Mouse (Mus musculus) spleen, adult 10 weeks (tissue): ENCODE results near the gene Eef2. TPM values are rescaled to one million over a fixed set of nuclear protein-coding genes. Genes with fewer than 3 reads are reported as not detected.

Source experiments
- polyA plus RNA-seq: library from polyadenylated mRNA; stranded (reverse); fragments of 350-450 nt; fragmentation: Illumina TruSeq; extraction: RNeasy Lipid Tissue Mini Kit (QIAGEN cat#74804); gene quantifications from one replicate; pipeline ENCODE4 v1.2.3, GENCODE M21; 2015; ENCODE audit warnings: low replicate concordance; ENCODE audit not compliant: insufficient read depth

Gene Eef2
- 451 TPM for polyA plus RNA-seq

DNA sequence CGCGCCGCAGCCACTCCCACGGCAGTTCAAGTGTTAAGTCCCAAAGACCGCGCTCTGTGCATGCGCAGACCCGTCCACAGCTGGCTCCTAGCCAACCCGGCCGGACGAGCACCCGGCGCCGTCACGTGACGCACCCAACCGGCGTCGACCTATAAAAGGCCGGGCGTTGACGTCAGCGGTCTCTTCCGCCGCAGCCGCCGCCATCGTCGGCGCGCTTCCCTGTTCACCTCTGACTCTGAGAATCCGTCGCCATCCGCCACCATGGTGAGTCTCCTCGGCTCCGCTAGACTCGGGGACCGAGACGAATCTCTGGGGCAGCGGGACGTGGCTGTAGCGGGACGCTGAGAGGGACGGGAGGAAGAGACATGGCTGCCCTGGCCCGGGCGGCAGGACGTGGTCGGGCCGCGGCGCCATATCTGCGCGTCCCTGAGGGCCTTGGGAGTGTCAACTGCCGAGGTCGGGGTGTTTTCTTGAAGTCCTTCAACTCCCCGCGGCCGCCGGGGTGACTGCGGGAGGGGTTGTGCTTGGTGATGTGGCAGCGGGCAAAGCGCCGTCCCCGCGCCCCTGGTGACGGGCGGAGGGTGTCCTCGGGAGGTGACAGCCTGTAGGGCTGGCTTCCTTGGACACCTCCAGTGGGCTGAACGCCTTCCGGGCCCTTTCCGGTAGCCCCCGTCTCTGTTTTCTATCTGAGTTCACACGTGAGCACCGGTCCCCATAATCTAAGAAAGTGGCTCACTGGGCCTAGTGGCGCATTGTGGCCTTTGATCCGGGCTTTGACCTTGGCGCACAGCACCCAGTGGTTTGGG, at the start of gene Eef2:
Gene Eef2 (plus strand): TSS at position 166 of the 806 bp plus-strand sequence.

DNA sequence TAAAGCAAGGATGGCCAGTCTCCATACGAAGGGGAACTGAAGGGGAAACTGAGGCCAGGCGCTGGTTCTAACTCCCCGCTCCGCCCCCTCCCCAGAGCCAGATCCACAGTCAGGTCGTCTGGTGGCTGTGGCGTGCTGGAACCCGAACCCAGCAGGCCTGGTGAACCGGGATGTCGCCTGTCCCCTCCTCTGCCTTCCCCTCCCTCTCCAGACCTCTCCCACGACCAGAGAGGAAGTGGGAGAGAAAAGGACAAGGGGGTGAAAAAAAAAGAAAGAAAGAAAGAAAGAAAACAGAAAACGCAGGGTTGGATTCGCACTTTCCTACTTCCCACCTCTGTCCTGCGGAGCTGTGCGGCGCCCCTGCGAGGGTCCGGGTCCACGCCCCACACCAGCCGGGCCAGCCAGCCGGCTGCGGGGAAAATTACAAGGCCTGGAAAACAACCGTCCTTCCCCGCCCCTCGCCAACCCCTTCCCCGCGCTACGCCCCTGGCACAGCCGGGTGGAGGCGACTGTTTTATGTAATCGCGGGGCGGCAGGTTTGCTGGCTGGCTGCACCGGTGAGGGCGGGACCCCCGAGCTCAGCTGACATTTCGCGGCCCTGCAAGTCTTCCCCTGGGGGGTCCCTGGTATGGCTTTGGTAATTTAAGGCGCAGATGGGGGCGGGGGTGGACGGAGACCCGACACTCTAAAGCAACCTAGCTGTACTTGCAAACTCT, 41.3 kb upstream of the Eef2 start, which contains the start of gene Zbtb7a:
Gene Zbtb7a (plus strand): TSS at position 255 of the 716 bp plus-strand sequence.

DNA sequence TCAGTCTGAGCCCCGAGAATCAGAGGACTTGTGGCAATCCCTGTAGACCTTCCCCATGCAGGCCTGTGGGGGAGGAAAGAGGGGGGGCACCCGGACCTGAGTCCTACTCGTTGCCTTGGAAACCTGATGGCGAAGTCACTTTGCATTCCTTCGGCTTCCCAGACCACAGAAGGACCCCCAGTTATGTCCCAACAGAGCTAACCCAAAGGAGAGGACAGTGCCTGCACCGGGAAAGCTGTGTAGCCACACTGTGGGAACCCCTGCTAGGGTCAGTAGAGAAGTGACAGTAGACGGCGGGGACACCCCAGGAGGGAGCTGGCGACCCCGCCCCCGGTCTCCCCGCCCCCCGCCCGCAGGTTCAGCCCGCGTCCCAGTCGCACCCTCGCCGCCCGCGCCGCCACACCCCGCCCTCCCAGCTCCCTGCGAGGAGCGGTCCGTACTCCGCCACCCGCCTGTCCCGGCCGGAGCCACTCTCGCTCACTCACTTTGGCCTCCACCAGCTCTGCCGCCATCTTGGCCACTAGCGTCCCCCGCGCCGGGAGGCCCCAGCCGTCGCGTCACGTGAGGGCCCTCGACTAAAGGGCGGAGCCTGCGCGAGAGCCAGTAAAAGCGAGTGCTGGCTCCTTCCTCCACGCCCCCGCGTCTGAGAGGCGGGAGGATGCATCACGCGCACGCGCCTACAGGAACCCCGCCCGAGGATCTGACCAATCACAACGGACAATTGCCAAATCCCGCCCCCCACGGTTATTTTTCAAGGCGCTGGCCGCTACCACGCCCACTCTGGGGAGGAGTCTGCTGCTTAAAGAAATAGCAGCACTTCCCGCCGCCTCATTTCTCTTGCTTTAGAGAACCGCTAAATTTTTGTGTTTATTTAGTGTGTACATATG, 9.0 kb upstream of the Eef2 start, which contains the start of gene Pias4:
Gene Pias4 (minus strand): TSS at position 724 of the 887 bp plus-strand sequence.

DNA sequence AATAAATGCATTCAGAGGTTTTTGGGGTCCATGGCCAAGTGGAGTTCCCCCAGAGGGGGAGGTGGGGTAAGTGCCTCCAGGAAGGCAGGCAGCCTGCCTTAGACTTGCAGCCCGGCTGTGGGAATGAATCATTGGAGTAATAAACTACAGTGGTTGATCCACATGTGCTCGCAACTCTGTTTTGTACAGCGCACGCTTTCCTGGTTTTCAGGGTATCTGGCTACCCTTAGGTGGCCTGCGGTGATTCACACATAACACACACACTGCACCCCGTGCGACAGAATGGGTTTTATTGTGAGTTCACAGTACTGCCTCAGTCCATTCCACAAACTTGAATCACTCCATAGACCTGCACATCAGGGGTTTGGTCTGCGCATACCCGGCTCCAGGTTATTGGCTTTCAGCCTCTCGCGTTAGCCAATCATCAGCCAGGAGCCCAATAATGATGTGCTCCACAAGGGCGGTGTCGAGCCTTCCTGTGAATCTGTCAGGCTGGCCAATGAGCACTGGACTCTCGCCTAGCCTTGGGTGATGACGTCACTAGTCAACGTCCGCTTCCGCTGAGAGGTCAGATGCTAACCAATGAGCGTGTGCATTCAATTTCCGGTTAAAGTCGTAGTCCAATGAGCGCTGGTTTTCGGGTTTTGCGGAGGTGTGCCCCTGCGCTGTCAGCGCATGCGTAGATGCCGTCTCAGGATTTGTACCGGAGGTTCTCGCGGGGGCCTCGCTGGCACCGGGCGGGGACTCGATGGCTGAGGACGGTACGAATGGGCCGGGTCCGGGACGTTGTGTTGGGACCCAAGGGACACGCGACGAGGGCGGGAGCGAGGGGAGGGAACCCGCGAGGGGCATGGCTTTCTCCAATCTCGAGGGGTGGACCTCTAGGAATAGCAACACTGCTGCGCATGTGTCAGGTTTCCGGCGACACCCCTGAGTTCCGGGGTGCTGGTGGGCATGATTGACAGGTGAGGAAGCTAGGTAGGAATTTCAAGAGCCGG, 6.2 kb downstream of the Eef2 start, which contains the start of gene Dapk3:
Gene Dapk3 (plus strand): TSS at position 670 of the 998 bp plus-strand sequence.

GRCm38 (mm10) chr10:81183805-81184204, 7.4 kb downstream of the Eef2 start, which contains the start of gene 4930442H23Rik:
TSS of gene 4930442H23Rik (minus strand) at chr10:81183849.

DNA sequence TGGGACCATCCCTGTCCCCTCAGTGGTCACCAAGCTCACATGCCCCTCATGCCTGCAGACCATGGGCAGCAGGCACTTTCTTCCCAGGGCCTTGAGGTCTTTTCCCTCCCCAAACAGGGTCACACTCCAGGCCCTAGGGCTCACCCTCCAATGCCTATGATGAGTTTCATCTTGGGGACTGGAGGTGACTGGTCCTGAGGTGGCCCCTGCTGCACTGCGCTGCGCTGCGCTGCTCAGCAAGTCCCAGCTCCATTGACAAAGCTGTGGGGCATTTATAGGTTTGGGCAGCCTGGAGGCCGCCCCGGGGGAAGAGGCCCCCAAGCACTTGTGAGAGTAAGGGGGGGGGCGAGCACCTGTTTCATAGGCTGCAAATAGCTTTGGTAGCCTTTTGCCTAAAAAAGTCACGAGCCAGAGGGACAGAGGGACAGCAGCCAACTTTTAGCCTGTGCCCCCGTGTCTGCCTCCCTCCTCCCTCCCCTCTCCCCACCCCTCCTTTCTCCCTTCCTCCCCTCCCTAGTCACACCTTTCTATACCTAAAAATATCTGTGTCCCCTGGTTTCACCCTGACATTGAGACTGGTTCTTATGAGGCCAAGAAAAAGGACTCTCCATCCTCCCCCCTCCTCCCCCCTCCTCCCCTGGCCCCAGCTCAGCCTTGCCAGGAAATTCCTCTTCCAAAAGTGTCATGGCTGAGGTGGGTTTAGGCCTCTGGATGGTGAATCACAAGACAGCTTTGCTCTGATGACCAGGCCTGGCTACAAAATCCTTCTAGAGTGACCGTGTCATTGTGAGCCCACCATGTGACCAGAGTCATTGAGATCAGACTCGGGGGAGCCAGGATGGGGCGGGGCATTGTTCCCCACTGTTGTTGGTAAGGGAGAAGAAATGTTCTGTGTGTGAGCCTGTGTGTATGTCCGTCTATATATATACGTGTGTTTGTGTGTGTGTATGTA, 25.7 kb downstream of the Eef2 start, which contains the start of gene Nmrk2:
Gene Nmrk2 (minus strand): TSS at position 245 of the 952 bp plus-strand sequence.

GRCm38 (mm10) chr10:81230438-81231332, 54.3 kb downstream of the Eef2 start, which contains the start of gene Atcay:
TSS of gene Atcay (minus strand) at chr10:81230833.

Other genes with a start within 250 kb of the Eef2 start
- gene Gadd45b, start 246.6 kb upstream of the Eef2 start, polyA plus RNA-seq, result 15.7 TPM
- gene Gng7, start 161.7 kb upstream of the Eef2 start, polyA plus RNA-seq, result 1.0 TPM
- not detected for gene Diras1, start 151.0 kb upstream of the Eef2 start, polyA plus RNA-seq
- gene Slc39a3, start 139.2 kb upstream of the Eef2 start, polyA plus RNA-seq, result 3.3 TPM
- 21.1 TPM for gene Sgta, start 116.5 kb upstream of the Eef2 start, polyA plus RNA-seq
- 4.1 TPM for gene Thop1, start 106.6 kb upstream of the Eef2 start, polyA plus RNA-seq
- not detected for gene Creb3l3, start 77.8 kb upstream of the Eef2 start, polyA plus RNA-seq
- 27.7 TPM for gene Map2k2, start 70.7 kb upstream of the Eef2 start, polyA plus RNA-seq
- gene Zbtb7a, start 41.4 kb upstream of the Eef2 start, polyA plus RNA-seq, result 14.0 TPM
- 10.8 TPM for gene Pias4, start 8.7 kb upstream of the Eef2 start, polyA plus RNA-seq
- gene Dapk3, start 6.4 kb downstream of the Eef2 start, polyA plus RNA-seq, result 8.6 TPM
- gene 4930442H23Rik, start 7.2 kb downstream of the Eef2 start, polyA plus RNA-seq, result not detected
- gene Nmrk2, start 25.4 kb downstream of the Eef2 start, polyA plus RNA-seq, result not detected
- gene Atcay, start 54.2 kb downstream of the Eef2 start, polyA plus RNA-seq, result 1.2 TPM
- gene Zfr2, start 56.5 kb downstream of the Eef2 start, polyA plus RNA-seq, result 1.5 TPM
- gene Matk, start 76.3 kb downstream of the Eef2 start, polyA plus RNA-seq, result 4.6 TPM
- gene Mrpl54, start 90.3 kb downstream of the Eef2 start, polyA plus RNA-seq, result 28.9 TPM
- gene Apba3, start 90.3 kb downstream of the Eef2 start, polyA plus RNA-seq, result 11.9 TPM
- gene Tjp3, start 115.0 kb downstream of the Eef2 start, polyA plus RNA-seq, result 2.6 TPM
- gene Pip5k1c, start 116.3 kb downstream of the Eef2 start, polyA plus RNA-seq, result 26.7 TPM
- 5.0 TPM for gene Cactin, start 144.5 kb downstream of the Eef2 start, polyA plus RNA-seq
- 3.0 TPM for gene Tbxa2r, start 152.1 kb downstream of the Eef2 start, polyA plus RNA-seq
- 0.59 TPM for gene Gipc3, start 166.6 kb downstream of the Eef2 start, polyA plus RNA-seq
- gene Hmg20b, start 173.8 kb downstream of the Eef2 start, polyA plus RNA-seq, result 30.0 TPM
- gene Mfsd12, start 180.9 kb downstream of the Eef2 start, polyA plus RNA-seq, result 2.8 TPM
- 0.18 TPM for gene 4930404N11Rik, start 189.2 kb downstream of the Eef2 start, polyA plus RNA-seq
- gene Fzr1, start 201.9 kb downstream of the Eef2 start, polyA plus RNA-seq, result 7.7 TPM
- 1.9 TPM for gene Dohh, start 207.8 kb downstream of the Eef2 start, polyA plus RNA-seq
- gene Gm48551, start 207.8 kb downstream of the Eef2 start, polyA plus RNA-seq, result 3.2 TPM
- 0.43 TPM for gene Gm48552, start 212.4 kb downstream of the Eef2 start, polyA plus RNA-seq
- gene Smim24, start 216.4 kb downstream of the Eef2 start, polyA plus RNA-seq, result 9.5 TPM